Mouse (Mus musculus) heart, embryonic 11.5 days (tissue): Measurements from ENCODE around the gene Olfr15. TPM values are rescaled to one million over a fixed set of nuclear protein-coding genes. Genes with fewer than 3 reads are reported as not detected.

Source experiments
- ATAC-seq: fragments of 200-750 bp; cut with Nextera tagmentation; replicated peaks from 2 replicates; pipeline ENCODE4 v1.8.0; 2017; ENCODE audit warnings: moderate library complexity; ENCODE audit not compliant: insufficient number of reproducible peaks, low FRiP score, low TSS enrichment
- H3K27ac ChIP-seq: fragments of 300-500 bp; sonication (generic); 2 replicates; pipeline ENCODE4 v1.5.1; 2014; ENCODE audit warnings: mild to moderate bottlenecking, low read depth, low read length
- H3K27me3 ChIP-seq: fragments of 300-500 bp; sonication (generic); 2 replicates; pipeline ENCODE4 v1.6.1; 2014; ENCODE audit warnings: mild to moderate bottlenecking, low read length, mixed read lengths; ENCODE audit not compliant: control insufficient read depth, insufficient read depth
- H3K36me3 ChIP-seq: fragments of 300-500 bp; sonication (generic); 2 replicates; pipeline ENCODE4 v1.6.1; 2014; ENCODE audit warnings: mild to moderate bottlenecking, low read length, moderate library complexity, mixed read lengths; ENCODE audit not compliant: control insufficient read depth, insufficient read depth
- H3K4me1 ChIP-seq: fragments of 300-500 bp; sonication (generic); 2 replicates; pipeline ENCODE4 v1.6.1; 2014; ENCODE audit warnings: low read length; ENCODE audit not compliant: control insufficient read depth, insufficient read depth
- H3K4me2 ChIP-seq: fragments of 300-500 bp; sonication (generic); 2 replicates; pipeline ENCODE4 v1.6.1; 2014; ENCODE audit warnings: mild to moderate bottlenecking, moderate library complexity
- H3K4me3 ChIP-seq: fragments of 300-500 bp; sonication (generic); 2 replicates; pipeline ENCODE4 v1.5.1; 2014; ENCODE audit warnings: low read depth, low read length
- H3K9ac ChIP-seq: fragments of 300-500 bp; sonication (generic); 2 replicates; pipeline ENCODE4 v1.6.1; 2014; ENCODE audit warnings: mild to moderate bottlenecking, low read depth, low read length, moderate library complexity
- H3K9me3 ChIP-seq: fragments of 300-500 bp; sonication (generic); replicated peaks from 2 replicates; pipeline ENCODE4 v1.6.1; 2016; ENCODE audit warnings: low read length; ENCODE audit not compliant: control insufficient read depth
- WGBS: fragments of 180-500 bp; shearing (Covaris S2); extraction: QIAGEN DNeasy Blood & Tissue Kit; methylation state at CpG from one replicate; pipeline ENCODE4 v1.1.7; 2014; ENCODE audit not compliant: insufficient replicate concordance; 5-methylcytosine and 5-hydroxymethylcytosine counted together
- polyA plus RNA-seq: library from polyadenylated mRNA; unstranded; fragments of >200 nt; fragmentation: Nextera tagmentation; extraction: Ambion mirVana; gene quantifications from 2 replicates; pipeline ENCODE4 v1.2.1, GENCODE M21; 2014

The Olfr15 gene
- polyA plus RNA-seq, 1 experiment from 2014 or later: not detected

DNA sequence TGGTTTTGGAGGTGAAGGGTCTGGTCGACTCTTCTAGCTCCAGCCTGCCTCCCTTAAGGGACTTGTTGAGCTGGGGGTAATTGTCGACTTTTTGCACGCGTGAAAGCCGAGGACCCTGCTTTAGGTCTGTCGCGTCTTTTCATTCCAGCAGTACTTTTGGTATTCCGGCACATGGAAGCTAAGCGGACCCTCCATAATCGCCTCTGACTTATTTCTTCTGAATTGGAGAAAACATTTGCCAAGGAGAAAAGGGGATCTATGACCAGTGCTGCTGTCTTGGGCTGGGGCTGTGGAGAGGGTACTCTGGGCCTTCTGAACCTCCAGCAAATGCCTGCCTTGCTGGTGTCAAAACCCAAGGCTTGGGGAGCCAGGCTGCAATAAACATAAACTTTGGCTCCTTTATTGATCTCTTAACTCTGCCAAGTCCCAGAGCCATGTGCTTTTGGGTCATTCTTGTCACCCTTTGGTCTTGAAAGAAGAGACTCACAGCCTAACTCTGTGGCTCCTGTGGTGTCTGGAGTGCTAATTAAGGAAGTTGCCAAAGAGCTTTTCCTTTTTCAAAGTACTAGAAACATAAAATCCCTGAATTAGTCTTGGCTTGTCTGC lies 54.5 kb downstream of the Olfr15 start:
- H3K4me3 ChIP-seq: peak overlapping the region; percentile 97
- H3K4me2 ChIP-seq: peak overlapping the region; percentile 82
- no peaks in the 10 kb centered on the region for H3K36me3 ChIP-seq
- H3K27ac ChIP-seq: peak overlapping the region; percentile 89
- H3K27me3 ChIP-seq: no peaks in the 10 kb centered on the region
- peaks cover 10% of the 10 kb centered on the region; the same call in 1 of the 2 replicates for H3K4me1 ChIP-seq
- peak overlapping the region; percentile 91 for H3K9ac ChIP-seq
- ATAC-seq: no peak
- no peaks in the 10 kb centered on the region for H3K9me3 ChIP-seq
- 5% methylated on average over 10 of the region's 10 CpGs for WGBS

DNA sequence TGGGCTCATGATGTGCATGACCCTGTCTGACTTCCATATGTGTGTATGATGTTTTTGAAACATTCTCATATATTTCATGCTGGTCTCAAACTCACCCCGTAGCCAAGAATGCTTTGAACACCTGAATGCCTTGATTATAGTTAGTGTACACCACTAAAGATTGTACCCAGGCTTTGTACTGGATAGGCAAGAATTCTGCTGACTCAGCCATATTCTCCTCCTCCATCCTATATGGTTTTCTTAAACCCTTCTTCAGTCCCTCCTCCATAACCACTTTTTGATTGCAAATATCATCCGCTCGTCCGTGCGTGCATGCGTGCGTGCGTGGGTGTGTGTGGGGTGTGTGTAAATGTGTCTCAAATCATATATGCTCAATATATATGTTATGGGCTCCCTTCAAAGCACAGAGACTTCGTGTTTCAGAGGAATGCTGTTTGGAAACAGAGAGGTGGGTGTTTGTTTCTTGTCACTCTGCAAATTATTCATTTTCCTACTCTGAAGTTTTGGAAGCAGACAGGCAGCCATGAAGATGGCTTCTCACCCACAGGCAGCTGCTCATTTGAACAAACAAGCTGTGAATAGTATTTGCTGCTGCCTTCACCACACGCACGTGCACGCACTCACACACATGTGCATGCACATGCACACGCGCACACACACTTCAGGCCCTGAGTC lies 61.1 kb downstream of the Olfr15 start:
- WGBS: 91% methylated on average over 14 of the region's 14 CpGs
- no peak for ATAC-seq

GRCm38 (mm10) chr16:3893739-3894138 lies 63.1 kb downstream of the Olfr15 start:
- WGBS: 42% methylated on average over 3 of the region's 3 CpGs
- H3K27ac ChIP-seq: peak overlapping the region; percentile 18; the same call in 1 of the 2 replicates

More for the DNA sequence above, 61.1 kb downstream of the Olfr15 start:
- Histone ChIP-seq H3K27ac (no peak overlapping the region), H3K4me2 (no peak overlapping the region), H3K9ac (no peak overlapping the region), H3K4me3 (no peak overlapping the region), H3K36me3 (0 out of 2 replicates have a peak, but pooled peaks cover under 1% of the 10 kb centered on the region), H3K9me3 (no peaks in the 10 kb centered on the region), H3K27me3 (no peaks in the 10 kb centered on the region), H3K4me1 (peaks cover 6% of the 10 kb centered on the region; the same call in 1 of the 2 replicates)

More at GRCm38 (mm10) chr16:3893739-3894138, 63.1 kb downstream of the Olfr15 start:
- Histone ChIP-seq H3K4me1 (peaks cover 6% of the 10 kb centered on the region; the same call in 1 of the 2 replicates), H3K4me2 (no peak overlapping the region), H3K4me3 (no peak overlapping the region), H3K27me3 (no peaks in the 10 kb centered on the region), H3K9me3 (no peaks in the 10 kb centered on the region), H3K36me3 (0 out of 2 replicates have a peak, but pooled peaks cover 4% of the 10 kb centered on the region), H3K9ac (no peak overlapping the region)
- no peak; the same call in 1 of the 2 replicates for ATAC-seq

Other genes with a start within 250 kb of the Olfr15 start
- gene Olfr161, start 239.8 kb upstream of the Olfr15 start, polyA plus RNA-seq: not detected in 2 replicates
- not detected in 2 replicates for gene Mefv, start 112.8 kb upstream of the Olfr15 start, polyA plus RNA-seq
- gene Zfp263, start 86.8 kb upstream of the Olfr15 start, polyA plus RNA-seq: 20.1 and 21.2 TPM in 2 replicates
- gene Zfp174, start 16.4 kb downstream of the Olfr15 start, polyA plus RNA-seq: 0.72 and 0.94 TPM in 2 replicates
- gene Naa60, start 41.5 kb downstream of the Olfr15 start, polyA plus RNA-seq: 39.5 and 41.5 TPM in 2 replicates
- gene Zfp597, start 53.7 kb downstream of the Olfr15 start, polyA plus RNA-seq: 5.5 and 6.4 TPM in 2 replicates
- gene Gm20695, start 53.8 kb downstream of the Olfr15 start, polyA plus RNA-seq: 0.92 and 2.2 TPM in 2 replicates
- 5.4 and 7.1 TPM in 2 replicates for gene 1700037C18Rik, start 77.8 kb downstream of the Olfr15 start, polyA plus RNA-seq
- 13.2 and 13.3 TPM in 2 replicates for gene Cluap1, start 77.9 kb downstream of the Olfr15 start, polyA plus RNA-seq
- 1.1 and 1.4 TPM in 2 replicates for gene Nlrc3, start 145.8 kb downstream of the Olfr15 start, polyA plus RNA-seq
- 16.9 and 18.4 TPM in 2 replicates for gene Slx4, start 172.9 kb downstream of the Olfr15 start, polyA plus RNA-seq
- gene Dnase1, start 206.1 kb downstream of the Olfr15 start, polyA plus RNA-seq: 2.9 and 3.9 TPM in 2 replicates
- 108 TPM in 2 replicates for gene Trap1, start 246.9 kb downstream of the Olfr15 start, polyA plus RNA-seq